Mouse (Mus musculus): ENCODE results near the gene 4930595D18Rik. TPM values are rescaled to one million over a fixed set of nuclear protein-coding genes. Genes with fewer than 3 reads are reported as not detected.

Gene 4930595D18Rik
- total RNA-seq (2014; rRNA removed; ENCODE audit: low replicate concordance), result not detected in 2 replicates
- polyA plus RNA-seq (2015; fragmentation: Nextera tagmentation; extraction: Ambion mirVana), result not detected in 2 replicates

DNA sequence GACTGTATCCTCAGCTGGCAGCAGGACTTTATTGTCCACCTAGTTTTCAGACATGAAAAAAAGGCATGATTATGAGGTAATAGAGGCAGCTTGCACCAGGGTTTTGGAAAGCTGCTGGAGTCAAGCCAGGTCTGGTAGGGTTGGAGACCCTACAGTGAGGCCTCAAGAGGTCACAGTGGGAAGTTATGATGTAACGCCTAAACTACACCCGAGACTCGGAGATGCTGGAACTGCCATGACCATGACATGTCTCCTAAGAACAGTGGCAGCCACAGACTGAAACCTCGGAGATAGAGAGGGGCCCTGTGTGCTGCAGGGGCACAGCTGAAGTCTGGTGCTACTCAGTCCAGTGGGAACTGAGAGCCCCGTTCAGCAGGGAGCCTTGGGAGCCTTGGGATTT, at the start of gene 4930595D18Rik:
Gene 4930595D18Rik (minus strand): TSS at position 16 of the 400 bp plus-strand sequence.
- TF ChIP-seq EP300 (IDR thresholded peaks at IDR 0.05; ENCODE audit: low read depth) (no peak), CTCF (IDR thresholded peaks at IDR 0.05; ENCODE audit: low read depth) (no peak)

DNA sequence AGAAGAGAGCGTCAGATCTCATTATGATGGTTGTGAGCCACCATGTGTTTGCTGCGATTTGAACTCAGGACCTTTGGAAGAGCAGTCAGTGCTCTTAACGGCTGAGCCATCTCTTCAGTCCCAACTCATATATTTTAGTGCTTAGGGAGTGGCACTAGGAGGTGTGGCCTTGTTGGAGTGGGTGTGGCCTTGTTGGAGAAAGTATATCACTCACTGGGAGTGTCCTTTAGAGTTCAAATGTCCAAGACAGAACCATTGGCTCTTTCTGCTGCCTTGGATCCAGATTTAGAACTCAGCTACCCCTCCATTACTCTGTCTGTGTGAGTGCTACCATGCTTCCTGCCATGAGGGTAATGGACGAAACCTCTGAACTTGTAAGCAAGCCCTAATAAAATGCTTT, 49.5 kb upstream of the 4930595D18Rik start:
- WGBS, result 88% methylated on average over 4 of the region's 4 CpGs
- ATAC-seq (ENCODE audit: insufficient read depth, low read depth), result no peak
- H3K4me1 ChIP-seq (ENCODE audit: control insufficient read depth, insufficient read depth), result peaks cover 13% of the 10 kb centered on the region
- no peak overlapping the region for H3K4me2 ChIP-seq (ENCODE audit: low read depth, low read length)
- no peaks in the 10 kb centered on the region for H3K27me3 ChIP-seq (ENCODE audit: control insufficient read depth, insufficient read depth, low read length)
- no peak overlapping the region for H3K4me3 ChIP-seq (ENCODE audit: low read depth, low read length)
- no peak for TF ChIP-seq EP300 (IDR thresholded peaks at IDR 0.05; ENCODE audit: low read depth)
- no peaks in the 10 kb centered on the region for H3K9me3 ChIP-seq (replicated peaks; ENCODE audit: control insufficient read depth, low read length)
- 0 out of 2 replicates have a peak, but pooled peaks cover 12% of the 10 kb centered on the region for H3K36me3 ChIP-seq (replicated peaks; ENCODE audit: control insufficient read depth, insufficient read depth, low read length)
- H3K27ac ChIP-seq (ENCODE audit: low read depth), result no peak overlapping the region
- H3K9ac ChIP-seq (replicated peaks; ENCODE audit: low read depth, low read length), result no peak overlapping the region
- DNase-seq (ENCODE audit: low spot score), result no peak

More for the DNA sequence above, at the start of gene 4930595D18Rik:
- H3K4me3 ChIP-seq (ENCODE audit: low read depth, low read length), result no peak within 1 kb of the TSS
- H3K4me2 ChIP-seq (ENCODE audit: low read depth, low read length), result no peak within 1 kb of the TSS
- no peak for ATAC-seq (ENCODE audit: insufficient read depth, low read depth)
- H3K27ac ChIP-seq (ENCODE audit: low read depth), result no peak within 1 kb of the TSS
- H3K36me3 ChIP-seq (replicated peaks; ENCODE audit: control insufficient read depth, insufficient read depth, low read length), result no peaks in the 10 kb centered on the region
- 38% methylated on average over 5 of the region's 5 CpGs for WGBS
- no peaks in the 10 kb centered on the region for H3K9me3 ChIP-seq (replicated peaks; ENCODE audit: control insufficient read depth, low read length)
- H3K4me1 ChIP-seq (ENCODE audit: control insufficient read depth, insufficient read depth), result peaks cover 5% of the 10 kb centered on the region; the same call in 1 of the 2 replicates
- H3K27me3 ChIP-seq (ENCODE audit: control insufficient read depth, insufficient read depth, low read length), result no peaks in the 10 kb centered on the region
- DNase-seq (ENCODE audit: low spot score), result no peak
- H3K9ac ChIP-seq (replicated peaks; ENCODE audit: low read depth, low read length), result no peak within 1 kb of the TSS

DNA sequence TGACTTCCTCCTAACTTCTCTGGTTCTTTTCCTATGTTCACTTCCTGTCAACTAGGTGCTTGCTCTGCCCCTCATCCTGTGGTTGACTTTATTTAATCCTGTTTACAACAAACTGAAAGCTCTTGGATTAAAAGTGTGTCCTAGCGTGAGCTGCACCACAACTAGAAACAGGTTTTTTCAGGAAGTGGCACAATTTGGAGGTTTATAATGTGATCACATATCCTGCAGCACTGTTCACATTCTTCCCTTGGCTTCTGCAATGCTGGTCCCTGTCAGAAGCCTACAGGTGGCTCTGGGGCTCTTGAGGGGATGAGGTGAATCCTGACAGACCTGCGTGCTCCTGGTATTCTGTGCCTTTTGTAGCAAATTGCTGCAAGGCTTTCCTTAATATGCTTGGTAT, 46.5 kb upstream of the 4930595D18Rik start:
- Histone ChIP-seq H3K4me2 (ENCODE audit: low read depth, low read length) (no peak overlapping the region), H3K27ac (ENCODE audit: low read depth) (no peak overlapping the region), H3K4me1 (ENCODE audit: control insufficient read depth, insufficient read depth) (peaks cover 13% of the 10 kb centered on the region), H3K9ac (replicated peaks; ENCODE audit: low read depth, low read length) (no peak overlapping the region), H3K9me3 (replicated peaks; ENCODE audit: control insufficient read depth, low read length) (no peaks in the 10 kb centered on the region), H3K36me3 (replicated peaks; ENCODE audit: control insufficient read depth, insufficient read depth, low read length) (no peaks in the 10 kb centered on the region), H3K27me3 (ENCODE audit: control insufficient read depth, insufficient read depth, low read length) (no peaks in the 10 kb centered on the region), H3K4me3 (ENCODE audit: low read depth, low read length) (no peak overlapping the region)
- TF ChIP-seq CTCF (IDR thresholded peaks at IDR 0.05; ENCODE audit: low read depth) (no peak), EP300 (IDR thresholded peaks at IDR 0.05; ENCODE audit: low read depth) (no peak)
- no peak for ATAC-seq (ENCODE audit: insufficient read depth, low read depth)
- no peak for DNase-seq (ENCODE audit: low spot score)
- WGBS, result 83% methylated on average over 2 of the region's 2 CpGs

DNA sequence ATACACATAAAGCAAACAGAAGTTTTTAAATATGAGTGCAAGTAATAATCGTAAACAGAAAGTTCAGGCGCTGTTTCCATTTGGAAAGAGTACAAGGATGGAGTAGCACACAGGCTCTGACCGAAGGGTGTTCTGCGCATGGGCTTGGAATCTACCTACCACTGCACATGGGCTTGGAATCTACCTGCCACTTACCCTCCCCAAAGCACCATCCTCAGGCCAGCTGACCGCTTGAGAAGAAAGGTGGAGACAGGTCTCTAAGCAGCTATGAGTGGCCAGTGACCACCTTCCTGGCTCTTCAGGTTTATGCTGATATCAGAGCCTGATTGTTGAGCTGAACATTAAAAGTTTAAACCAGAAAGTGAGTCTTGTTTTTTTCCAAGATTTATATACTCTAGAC, 44.2 kb upstream of the 4930595D18Rik start:
- 94% methylated on average over 5 of the region's 5 CpGs for WGBS
- Histone ChIP-seq H3K27me3 (ENCODE audit: control insufficient read depth, insufficient read depth, low read length) (no peaks in the 10 kb centered on the region), H3K4me2 (ENCODE audit: low read depth, low read length) (no peak overlapping the region), H3K4me3 (ENCODE audit: low read depth, low read length) (no peak overlapping the region), H3K27ac (ENCODE audit: low read depth) (no peak overlapping the region), H3K9ac (replicated peaks; ENCODE audit: low read depth, low read length) (no peak overlapping the region), H3K36me3 (replicated peaks; ENCODE audit: control insufficient read depth, insufficient read depth, low read length) (no peaks in the 10 kb centered on the region), H3K4me1 (ENCODE audit: control insufficient read depth, insufficient read depth) (no peaks in the 10 kb centered on the region), H3K9me3 (replicated peaks; ENCODE audit: control insufficient read depth, low read length) (no peaks in the 10 kb centered on the region)
- DNase-seq (ENCODE audit: low spot score) (no peak), ATAC-seq (ENCODE audit: insufficient read depth, low read depth) (no peak)
- TF ChIP-seq CTCF (IDR thresholded peaks at IDR 0.05; ENCODE audit: low read depth) (no peak), EP300 (IDR thresholded peaks at IDR 0.05; ENCODE audit: low read depth) (no peak)

DNA sequence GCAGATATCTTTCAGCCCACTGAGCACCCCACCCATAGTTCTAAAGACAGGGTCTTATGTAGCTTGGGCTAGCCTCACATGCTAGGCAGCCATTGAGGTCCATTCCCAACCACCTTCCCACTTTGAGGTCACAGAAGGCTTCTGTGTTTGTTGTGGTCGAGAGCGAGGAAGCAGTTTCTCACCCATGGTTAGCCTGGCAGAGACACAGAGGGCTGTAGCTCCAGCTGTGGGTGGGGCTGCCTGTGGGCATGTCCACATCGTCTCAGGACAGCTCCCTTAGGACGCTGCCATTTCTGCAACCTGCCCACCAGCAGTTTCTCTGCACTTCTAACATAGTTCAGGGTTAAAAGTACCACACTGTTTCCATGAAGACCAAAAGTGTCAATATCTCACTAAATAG, 43.1 kb upstream of the 4930595D18Rik start:
- no peaks in the 10 kb centered on the region for H3K4me1 ChIP-seq (ENCODE audit: control insufficient read depth, insufficient read depth)
- WGBS, result 69% methylated on average over 4 of the region's 4 CpGs
- H3K4me3 ChIP-seq (ENCODE audit: low read depth, low read length), result no peak overlapping the region
- no peaks in the 10 kb centered on the region for H3K36me3 ChIP-seq (replicated peaks; ENCODE audit: control insufficient read depth, insufficient read depth, low read length)
- DNase-seq (ENCODE audit: low spot score) (no peak), ATAC-seq (ENCODE audit: insufficient read depth, low read depth) (no peak)
- H3K4me2 ChIP-seq (ENCODE audit: low read depth, low read length), result no peak overlapping the region
- H3K27me3 ChIP-seq (ENCODE audit: control insufficient read depth, insufficient read depth, low read length), result no peaks in the 10 kb centered on the region
- no peaks in the 10 kb centered on the region for H3K9me3 ChIP-seq (replicated peaks; ENCODE audit: control insufficient read depth, low read length)
- H3K27ac ChIP-seq (ENCODE audit: low read depth), result no peak overlapping the region
- no peak overlapping the region for H3K9ac ChIP-seq (replicated peaks; ENCODE audit: low read depth, low read length)
- TF ChIP-seq CTCF (IDR thresholded peaks at IDR 0.05; ENCODE audit: low read depth) (no peak), EP300 (IDR thresholded peaks at IDR 0.05; ENCODE audit: low read depth) (no peak)

DNA sequence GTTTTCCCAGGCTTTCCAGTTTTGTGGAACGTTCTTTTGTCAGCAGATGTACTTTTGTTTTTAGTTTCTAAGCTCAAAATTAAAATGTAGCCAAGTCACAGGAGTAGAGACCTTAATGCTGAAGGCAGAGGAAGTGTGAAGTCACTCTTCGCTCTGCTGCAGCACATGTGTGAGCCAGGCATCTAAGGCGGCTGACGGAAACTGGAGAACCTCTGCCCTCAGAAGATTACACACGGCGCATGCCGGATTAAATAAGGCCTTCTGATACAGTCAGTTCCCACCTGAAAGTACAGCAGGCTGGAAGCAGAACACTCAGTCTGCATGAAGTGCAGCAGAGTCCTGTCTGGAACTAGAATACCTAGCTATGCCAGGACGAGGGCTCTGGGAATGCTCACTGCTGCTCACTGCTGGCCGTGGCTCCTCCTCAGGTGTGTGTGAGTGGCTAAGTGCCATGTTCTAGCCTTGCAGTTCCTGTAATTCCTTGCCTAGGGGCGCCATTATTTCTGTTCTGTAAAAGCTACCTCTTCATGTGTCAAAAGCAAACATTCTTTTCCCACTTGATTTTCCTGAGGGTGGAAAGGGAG, 41.0 kb upstream of the 4930595D18Rik start:
- WGBS, result 60% methylated on average over 10 of the region's 10 CpGs
- DNase-seq (ENCODE audit: low spot score) (no peak), ATAC-seq (ENCODE audit: insufficient read depth, low read depth) (no peak)
- no peaks in the 10 kb centered on the region for H3K27me3 ChIP-seq (ENCODE audit: control insufficient read depth, insufficient read depth, low read length)
- H3K9ac ChIP-seq (replicated peaks; ENCODE audit: low read depth, low read length), result no peak overlapping the region
- no peak overlapping the region for H3K27ac ChIP-seq (ENCODE audit: low read depth)
- no peak overlapping the region for H3K4me3 ChIP-seq (ENCODE audit: low read depth, low read length)
- H3K9me3 ChIP-seq (replicated peaks; ENCODE audit: control insufficient read depth, low read length), result peaks cover 14% of the 10 kb centered on the region; the same call in 1 of the 2 replicates
- no peak for TF ChIP-seq CTCF (IDR thresholded peaks at IDR 0.05; ENCODE audit: low read depth)
- no peak for TF ChIP-seq EP300 (IDR thresholded peaks at IDR 0.05; ENCODE audit: low read depth)
- no peak overlapping the region for H3K4me2 ChIP-seq (ENCODE audit: low read depth, low read length)
- H3K36me3 ChIP-seq (replicated peaks; ENCODE audit: control insufficient read depth, insufficient read depth, low read length), result peaks cover 17% of the 10 kb centered on the region
- H3K4me1 ChIP-seq (ENCODE audit: control insufficient read depth, insufficient read depth), result no peaks in the 10 kb centered on the region
